Mouse (Mus musculus) c-Kit-positive CD71-negative TER-119-negative erythroid progenitor cells, embryonic 14.5 days (primary cell): ENCODE results near the gene Gm8879.
"Not testable (repeated sequence)": the region's sequence is repeated elsewhere in the genome, so short reads cannot be mapped to it uniquely, and the experiment has no call there.

Source experiments
- DNase-seq: peaks from one replicate; pipeline ENCODE4 v3.0.0-alpha.2; 2013; ENCODE audit warnings: low read depth

Gm8879 gene

GRCm38 (mm10) chr5:11127334-11127733 is at the start of gene Gm8879:
Gm8879 (plus strand) TSS chr5:11127634.
- not testable (repeated sequence) for DNase-seq

DNA sequence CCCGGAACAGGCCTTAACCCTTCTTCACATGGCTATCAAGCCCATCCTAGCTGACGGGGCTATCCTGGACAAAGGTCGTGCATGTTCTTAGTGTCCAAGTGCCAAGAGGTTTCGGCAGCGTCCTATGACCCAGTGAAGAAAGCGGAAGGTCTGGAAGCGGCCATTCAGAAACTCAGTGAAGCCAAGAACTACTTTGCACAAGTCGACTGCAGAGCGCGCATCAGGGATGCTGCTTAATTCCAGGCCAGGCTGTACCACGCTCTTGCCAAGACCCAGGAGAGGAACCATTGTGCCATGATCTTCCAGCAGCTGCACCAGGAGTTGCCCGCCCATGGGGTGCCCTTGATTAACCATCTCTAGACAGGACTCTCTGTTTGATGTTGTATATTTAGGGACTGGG is 10.6 kb downstream of the Gm8879 start:
- DNase-seq = not testable (repeated sequence)
